Mouse (Mus musculus): Measurements from ENCODE around the gene Fam131c.
A peak's percentile ranks its signal among the peaks of the same experiment; 100 is the strongest.

The Fam131c gene

GRCm38 (mm10) chr4:141360846-141361245 is 7.2 kb upstream of the Fam131c start:
- no peak for DNase-seq

- DNase-seq = peak; percentile 57
Measured at GRCm38 (mm10) chr4:141362937-141363548, 5.0 kb upstream of the Fam131c start.

GRCm38 (mm10) chr4:141365126-141365525 is 2.9 kb upstream of the Fam131c start:
- no peak for DNase-seq

- no peak for DNase-seq
Measured at GRCm38 (mm10) chr4:141365876-141366275, 2.1 kb upstream of the Fam131c start.

GRCm38 (mm10) chr4:141372426-141372825 is 4.4 kb downstream of the Fam131c start:
- DNase-seq = no peak

- DNase-seq = no peak
Measured at GRCm38 (mm10) chr4:141379674-141380073, 11.7 kb downstream of the Fam131c start.

GRCm38 (mm10) chr4:141382406-141382805 is 14.4 kb downstream of the Fam131c start:
- DNase-seq = no peak

- no peak for DNase-seq
Measured at GRCm38 (mm10) chr4:141385275-141385674, 17.3 kb downstream of the Fam131c start.

GRCm38 (mm10) chr4:141386150-141386549 is 18.1 kb downstream of the Fam131c start:
- no peak for DNase-seq

- peak; percentile 31 for DNase-seq
Measured at GRCm38 (mm10) chr4:141387093-141387784, 19.2 kb downstream of the Fam131c start.

GRCm38 (mm10) chr4:141387933-141388332 is 19.9 kb downstream of the Fam131c start:
- no peak for DNase-seq

GRCm38 (mm10) chr4:141389366-141390150 is 21.5 kb downstream of the Fam131c start:
- no peak for DNase-seq

- DNase-seq = no peak
Measured at GRCm38 (mm10) chr4:141391293-141391692, 23.3 kb downstream of the Fam131c start.

- DNase-seq = no peak
Measured at GRCm38 (mm10) chr4:141394751-141395150, 26.7 kb downstream of the Fam131c start.

- no peak for DNase-seq
Measured at GRCm38 (mm10) chr4:141397861-141398260, 29.8 kb downstream of the Fam131c start.

- DNase-seq = no peak
Measured at GRCm38 (mm10) chr4:141398545-141398944, 30.5 kb downstream of the Fam131c start, which contains the start of gene Clcnka. Gene Clcnka (minus strand): TSS chr4:141398724.

GRCm38 (mm10) chr4:141400171-141400570 is 32.2 kb downstream of the Fam131c start:
- DNase-seq = no peak

GRCm38 (mm10) chr4:141404518-141405313 is 36.7 kb downstream of the Fam131c start:
- DNase-seq = peak; percentile 84

- no peak for DNase-seq
Measured at GRCm38 (mm10) chr4:141405314-141405622, 37.2 kb downstream of the Fam131c start.

GRCm38 (mm10) chr4:141406516-141407299 is 38.7 kb downstream of the Fam131c start:
- DNase-seq = no peak

- no peak for DNase-seq
Measured at GRCm38 (mm10) chr4:141408577-141408976, 40.6 kb downstream of the Fam131c start.

GRCm38 (mm10) chr4:141411430-141411992 is 43.5 kb downstream of the Fam131c start:
- DNase-seq = no peak

Measured in right cerebral cortex, postnatal 25 days (tissue).